Mouse (Mus musculus): ENCODE measurements at regions not wholly inside any gene's neighbourhood (a gene's known extent, or its start where the extent isn't known, plus 50 kb on each side); places are given as distances from the start of the nearest gene placed in this dataset.

GRCm38 (mm10) chr1:35814207-35814606, 254.0 kb upstream of the Hs6st1 start:
- H3K36me3 ChIP-seq (ENCODE audit: control insufficient read depth, insufficient read depth, low read length): no peaks in the 10 kb centered on the region
- H3K4me3 ChIP-seq (ENCODE audit: extremely low read depth, insufficient read depth, insufficient read length): no peak overlapping the region
- H3K4me1 ChIP-seq (ENCODE audit: control insufficient read depth, insufficient read depth, insufficient read length): peaks cover 4% of the 10 kb centered on the region; the same call in 1 of the 2 replicates
- WGBS: 92% methylated on average over 9 of the region's 9 CpGs
- DNase-seq (ENCODE audit: low read depth in 1 of 2, low spot score in 2 of 2): no peak
- no peaks in the 10 kb centered on the region for H3K27me3 ChIP-seq (ENCODE audit: control insufficient read depth, insufficient read depth, low read length)
- no peak for TF ChIP-seq CTCF (IDR thresholded peaks at IDR 0.05; ENCODE audit: extremely low read depth, insufficient read depth, insufficient read length, insufficient replicate concordance)
- no peak for TF ChIP-seq POLR2A (IDR thresholded peaks at IDR 0.05; ENCODE audit: low read depth, low read length)
- no peak overlapping the region for H3K27ac ChIP-seq (ENCODE audit: insufficient read depth, low read length)

- Histone ChIP-seq H3K27ac (ENCODE audit: insufficient read depth, low read length) (no peak overlapping the region), H3K36me3 (ENCODE audit: control insufficient read depth, insufficient read depth, low read length) (no peaks in the 10 kb centered on the region), H3K4me1 (ENCODE audit: control insufficient read depth, insufficient read depth, insufficient read length) (peaks cover 4% of the 10 kb centered on the region; the same call in 1 of the 2 replicates), H3K4me3 (ENCODE audit: extremely low read depth, insufficient read depth, insufficient read length) (no peak overlapping the region), H3K27me3 (ENCODE audit: control insufficient read depth, insufficient read depth, low read length) (no peaks in the 10 kb centered on the region)
- TF ChIP-seq POLR2A (IDR thresholded peaks at IDR 0.05; ENCODE audit: low read depth, low read length): no peak
- no peak for DNase-seq (ENCODE audit: low read depth in 1 of 2, low spot score in 2 of 2)
- 83% methylated on average over 3 of the region's 3 CpGs for WGBS
Observed at GRCm38 (mm10) chr1:35814751-35815150, 253.4 kb upstream of the Hs6st1 start.

GRCm38 (mm10) chr1:35821791-35822190, 246.4 kb upstream of the Hs6st1 start:
- TF ChIP-seq POLR2A (IDR thresholded peaks at IDR 0.05; ENCODE audit: low read depth, low read length) (no peak), CTCF (IDR thresholded peaks at IDR 0.05; ENCODE audit: extremely low read depth, insufficient read depth, insufficient read length, insufficient replicate concordance) (no peak)
- 91% methylated on average over 6 of the region's 6 CpGs for WGBS
- H3K4me3 ChIP-seq (ENCODE audit: extremely low read depth, insufficient read depth, insufficient read length): no peak overlapping the region
- H3K27me3 ChIP-seq (ENCODE audit: control insufficient read depth, insufficient read depth, low read length): no peaks in the 10 kb centered on the region
- H3K27ac ChIP-seq (ENCODE audit: insufficient read depth, low read length): no peak overlapping the region
- DNase-seq (ENCODE audit: low read depth in 1 of 2, low spot score in 2 of 2): no peak
- H3K36me3 ChIP-seq (ENCODE audit: control insufficient read depth, insufficient read depth, low read length): no peaks in the 10 kb centered on the region
- H3K4me1 ChIP-seq (ENCODE audit: control insufficient read depth, insufficient read depth, insufficient read length): no peaks in the 10 kb centered on the region

GRCm38 (mm10) chr1:35822376-35823202, 245.6 kb upstream of the Hs6st1 start:
- DNase-seq (ENCODE audit: low read depth in 1 of 2, low spot score in 2 of 2): peak in 1 of 2 experiments; percentile 4
- H3K27me3 ChIP-seq (ENCODE audit: control insufficient read depth, insufficient read depth, low read length): no peaks in the 10 kb centered on the region
- no peaks in the 10 kb centered on the region for H3K36me3 ChIP-seq (ENCODE audit: control insufficient read depth, insufficient read depth, low read length)
- H3K4me3 ChIP-seq (ENCODE audit: extremely low read depth, insufficient read depth, insufficient read length): no peak overlapping the region
- 67% methylated on average over 19 of the region's 19 CpGs for WGBS
- TF ChIP-seq CTCF (IDR thresholded peaks at IDR 0.05; ENCODE audit: extremely low read depth, insufficient read depth, insufficient read length, insufficient replicate concordance) (no peak), POLR2A (IDR thresholded peaks at IDR 0.05; ENCODE audit: low read depth, low read length) (no peak)
- H3K4me1 ChIP-seq (ENCODE audit: control insufficient read depth, insufficient read depth, insufficient read length): no peaks in the 10 kb centered on the region
- H3K27ac ChIP-seq (ENCODE audit: insufficient read depth, low read length): no peak overlapping the region

GRCm38 (mm10) chr1:35823496-35823895, 244.7 kb upstream of the Hs6st1 start:
- 93% methylated on average over 4 of the region's 4 CpGs for WGBS
- no peak overlapping the region for H3K4me3 ChIP-seq (ENCODE audit: extremely low read depth, insufficient read depth, insufficient read length)
- no peaks in the 10 kb centered on the region for H3K4me1 ChIP-seq (ENCODE audit: control insufficient read depth, insufficient read depth, insufficient read length)
- H3K27ac ChIP-seq (ENCODE audit: insufficient read depth, low read length): no peak overlapping the region
- no peak for DNase-seq (ENCODE audit: low read depth in 1 of 2, low spot score in 2 of 2)
- no peaks in the 10 kb centered on the region for H3K27me3 ChIP-seq (ENCODE audit: control insufficient read depth, insufficient read depth, low read length)
- TF ChIP-seq CTCF (IDR thresholded peaks at IDR 0.05; ENCODE audit: extremely low read depth, insufficient read depth, insufficient read length, insufficient replicate concordance): no peak
- TF ChIP-seq POLR2A (IDR thresholded peaks at IDR 0.05; ENCODE audit: low read depth, low read length): no peak
- H3K36me3 ChIP-seq (ENCODE audit: control insufficient read depth, insufficient read depth, low read length): no peaks in the 10 kb centered on the region

- H3K27me3 ChIP-seq (ENCODE audit: control insufficient read depth, insufficient read depth, low read length): no peaks in the 10 kb centered on the region
- WGBS: 79% methylated on average over 23 of the region's 24 CpGs
- TF ChIP-seq CTCF (IDR thresholded peaks at IDR 0.05; ENCODE audit: extremely low read depth, insufficient read depth, insufficient read length, insufficient replicate concordance) (no peak), POLR2A (IDR thresholded peaks at IDR 0.05; ENCODE audit: low read depth, low read length) (no peak)
- H3K36me3 ChIP-seq (ENCODE audit: control insufficient read depth, insufficient read depth, low read length): no peaks in the 10 kb centered on the region
- H3K4me1 ChIP-seq (ENCODE audit: control insufficient read depth, insufficient read depth, insufficient read length): no peaks in the 10 kb centered on the region
- DNase-seq (ENCODE audit: low read depth in 1 of 2, low spot score in 2 of 2): no peak
- H3K4me3 ChIP-seq (ENCODE audit: extremely low read depth, insufficient read depth, insufficient read length): no peak overlapping the region
- no peak overlapping the region for H3K27ac ChIP-seq (ENCODE audit: insufficient read depth, low read length)
Observed at GRCm38 (mm10) chr1:35823981-35824880, 244.0 kb upstream of the Hs6st1 start.
